Mouse (Mus musculus): Measurements from ENCODE around the gene 1110059E24Rik. TPM values are rescaled to one million over a fixed set of nuclear protein-coding genes. Genes with fewer than 3 reads are reported as not detected.

1110059E24Rik gene
- total and polyA plus RNA-seq, 3 experiments: 4.6 to 11.0 (median 10.5) TPM

DNA sequence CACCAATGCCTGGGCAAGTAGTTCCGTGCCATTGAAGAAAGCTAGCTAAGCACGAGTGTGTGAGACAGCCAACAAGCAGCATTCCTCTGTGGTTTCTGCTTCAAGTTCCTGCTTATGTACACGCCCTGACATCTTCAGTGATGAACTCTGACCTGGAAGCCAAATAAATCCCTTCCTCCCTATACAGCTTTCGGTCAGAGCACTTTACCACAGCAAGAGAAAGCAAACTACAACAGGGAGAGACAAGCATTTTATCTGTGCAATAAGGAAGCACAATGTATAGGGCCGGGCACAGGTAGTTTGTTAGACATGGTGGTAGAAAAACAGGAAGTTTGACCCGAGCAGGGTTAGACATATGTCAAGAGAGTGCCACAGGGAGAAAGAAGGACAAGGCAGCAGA is 6.6 kb downstream of the 1110059E24Rik start:
- H3K36me3 ChIP-seq (ENCODE audit: control insufficient read depth, insufficient read depth, low read length): no peaks in the 10 kb centered on the region; the same call in 1 of the 2 replicates
- no peaks in the 10 kb centered on the region for H3K27me3 ChIP-seq (ENCODE audit: control insufficient read depth, insufficient read depth, low read length)
- TF ChIP-seq EP300 (IDR thresholded peaks at IDR 0.05; ENCODE audit: insufficient read depth, low read depth, low read length): no peak
- no peak for TF ChIP-seq CTCF (IDR thresholded peaks at IDR 0.05)
- no peak for TF ChIP-seq POLR2A (IDR thresholded peaks at IDR 0.05; ENCODE audit: insufficient read depth, low read depth, low read length)
- no peak overlapping the region for H3K9ac ChIP-seq (ENCODE audit: low read depth, low read length)
- no peak overlapping the region for H3K27ac ChIP-seq
- intact Hi-C loops (cut with DNase I): no loop called here
- no peak overlapping the region for H3K4me3 ChIP-seq
- peaks cover 15% of the 10 kb centered on the region for H3K79me2 ChIP-seq (replicated peaks; ENCODE audit: control insufficient read depth, insufficient read depth, low read length)
- WGBS: 66% methylated on average over 6 of the region's 6 CpGs
- H3K4me1 ChIP-seq (ENCODE audit: control insufficient read depth, insufficient read depth, low read length): peaks cover 3% of the 10 kb centered on the region; the same call in 1 of the 2 replicates
- DNase-seq: no peak

GRCm38 (mm10) chr19:21645301-21645700 is 7.5 kb downstream of the 1110059E24Rik start:
- H3K4me1 ChIP-seq (ENCODE audit: control insufficient read depth, insufficient read depth, low read length): peaks cover 3% of the 10 kb centered on the region; the same call in 1 of the 2 replicates
- H3K9ac ChIP-seq (ENCODE audit: low read depth, low read length): no peak overlapping the region
- TF ChIP-seq POLR2A (IDR thresholded peaks at IDR 0.05; ENCODE audit: insufficient read depth, low read depth, low read length) (no peak), CTCF (IDR thresholded peaks at IDR 0.05) (no peak)
- peaks cover 11% of the 10 kb centered on the region for H3K79me2 ChIP-seq (replicated peaks; ENCODE audit: control insufficient read depth, insufficient read depth, low read length)
- 83% methylated on average over 4 of the region's 4 CpGs for WGBS
- H3K4me3 ChIP-seq: no peak overlapping the region
- intact Hi-C loops (cut with DNase I): no loop called here
- DNase-seq: no peak
- H3K27ac ChIP-seq: no peak overlapping the region
- H3K36me3 ChIP-seq (ENCODE audit: control insufficient read depth, insufficient read depth, low read length): no peaks in the 10 kb centered on the region
- H3K27me3 ChIP-seq (ENCODE audit: control insufficient read depth, insufficient read depth, low read length): no peaks in the 10 kb centered on the region

- WGBS: 56% methylated on average over 1 of the region's 1 CpGs
- intact Hi-C loops (cut with DNase I): no loop called here
- TF ChIP-seq POLR2A (IDR thresholded peaks at IDR 0.05; ENCODE audit: insufficient read depth, low read depth, low read length) (no peak), EP300 (IDR thresholded peaks at IDR 0.05; ENCODE audit: insufficient read depth, low read depth, low read length) (no peak), CTCF (IDR thresholded peaks at IDR 0.05) (no peak)
- DNase-seq: no peak
- peaks cover 3% of the 10 kb centered on the region for H3K4me1 ChIP-seq (ENCODE audit: control insufficient read depth, insufficient read depth, low read length)
- H3K27ac ChIP-seq: no peak overlapping the region; the same call in 1 of the 2 replicates
- no peak overlapping the region for H3K4me3 ChIP-seq
- H3K36me3 ChIP-seq (ENCODE audit: control insufficient read depth, insufficient read depth, low read length): no peaks in the 10 kb centered on the region
- H3K9ac ChIP-seq (ENCODE audit: low read depth, low read length): no peak overlapping the region
- no peaks in the 10 kb centered on the region for H3K27me3 ChIP-seq (ENCODE audit: control insufficient read depth, insufficient read depth, low read length)
- peaks cover 15% of the 10 kb centered on the region for H3K79me2 ChIP-seq (replicated peaks; ENCODE audit: control insufficient read depth, insufficient read depth, low read length)
Observed at GRCm38 (mm10) chr19:21643935-21644334, 8.8 kb downstream of the 1110059E24Rik start.

DNA sequence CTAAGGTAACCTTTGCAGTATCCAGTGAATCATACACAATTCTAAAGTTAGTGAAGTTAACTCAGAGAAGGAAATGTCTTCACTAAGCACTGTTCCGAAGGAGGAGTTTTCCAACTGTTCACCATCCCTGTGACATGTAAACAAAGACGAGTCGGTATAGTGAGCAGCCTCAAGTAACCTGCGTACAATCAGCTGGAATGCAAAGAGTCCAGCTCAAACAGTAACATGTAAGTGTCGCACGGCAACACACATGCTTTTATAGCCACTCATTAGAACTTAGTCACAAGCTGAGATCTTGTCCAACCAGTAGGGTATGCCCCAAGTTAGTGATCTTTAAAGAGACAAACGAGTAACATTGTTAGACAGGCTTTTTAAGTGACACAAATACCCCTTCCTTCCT is 15.1 kb downstream of the 1110059E24Rik start:
- TF ChIP-seq POLR2A (IDR thresholded peaks at IDR 0.05; ENCODE audit: insufficient read depth, low read depth, low read length) (no peak), EP300 (IDR thresholded peaks at IDR 0.05; ENCODE audit: insufficient read depth, low read depth, low read length) (no peak), CTCF (IDR thresholded peaks at IDR 0.05) (no peak)
- Histone ChIP-seq H3K27me3 (ENCODE audit: control insufficient read depth, insufficient read depth, low read length) (no peaks in the 10 kb centered on the region), H3K4me3 (no peak overlapping the region), H3K4me1 (ENCODE audit: control insufficient read depth, insufficient read depth, low read length) (peaks cover 3% of the 10 kb centered on the region; the same call in 1 of the 2 replicates), H3K27ac (no peak overlapping the region), H3K36me3 (ENCODE audit: control insufficient read depth, insufficient read depth, low read length) (no peaks in the 10 kb centered on the region), H3K9ac (ENCODE audit: low read depth, low read length) (no peak overlapping the region), H3K79me2 (replicated peaks; ENCODE audit: control insufficient read depth, insufficient read depth, low read length) (peaks cover 7% of the 10 kb centered on the region)
- DNase-seq: no peak
- intact Hi-C loops (cut with DNase I): no loop called here
- 79% methylated on average over 7 of the region's 7 CpGs for WGBS

DNA sequence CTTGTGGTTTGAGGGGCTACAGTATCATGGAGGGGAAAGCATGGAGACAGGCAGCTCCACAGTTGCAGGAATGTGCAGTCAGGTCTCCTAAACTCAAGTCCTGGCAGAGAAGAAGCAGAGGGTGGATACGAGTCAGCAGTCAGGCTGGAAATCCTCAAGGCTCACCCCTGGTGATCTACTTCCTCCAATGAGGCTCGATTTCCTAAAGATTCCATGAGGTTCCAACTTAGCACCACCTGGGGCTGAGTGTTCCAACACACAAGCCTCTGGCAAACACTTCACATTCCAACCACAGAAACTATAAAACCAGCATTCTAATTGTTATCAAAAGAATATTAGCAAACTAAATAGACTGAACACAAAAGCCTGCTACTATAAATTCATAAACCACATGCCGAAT is 15.9 kb downstream of the 1110059E24Rik start:
- WGBS: 51% methylated on average over 3 of the region's 3 CpGs
- Histone ChIP-seq H3K4me1 (ENCODE audit: control insufficient read depth, insufficient read depth, low read length) (peaks cover 3% of the 10 kb centered on the region; the same call in 1 of the 2 replicates), H3K4me3 (no peak overlapping the region), H3K79me2 (replicated peaks; ENCODE audit: control insufficient read depth, insufficient read depth, low read length) (peaks cover 7% of the 10 kb centered on the region), H3K36me3 (ENCODE audit: control insufficient read depth, insufficient read depth, low read length) (no peaks in the 10 kb centered on the region), H3K27me3 (ENCODE audit: control insufficient read depth, insufficient read depth, low read length) (no peaks in the 10 kb centered on the region), H3K27ac (no peak overlapping the region), H3K9ac (ENCODE audit: low read depth, low read length) (no peak overlapping the region)
- intact Hi-C loops (cut with DNase I): no loop called here
- no peak for DNase-seq
- TF ChIP-seq POLR2A (IDR thresholded peaks at IDR 0.05; ENCODE audit: insufficient read depth, low read depth, low read length) (no peak), CTCF (IDR thresholded peaks at IDR 0.05) (no peak), EP300 (IDR thresholded peaks at IDR 0.05; ENCODE audit: insufficient read depth, low read depth, low read length) (no peak)

GRCm38 (mm10) chr19:21635406-21635805 is 17.4 kb downstream of the 1110059E24Rik start:
- H3K27ac ChIP-seq: no peak overlapping the region
- no peak overlapping the region for H3K4me3 ChIP-seq
- no peak for DNase-seq
- H3K79me2 ChIP-seq (replicated peaks; ENCODE audit: control insufficient read depth, insufficient read depth, low read length): peaks cover 8% of the 10 kb centered on the region; the same call in 1 of the 2 replicates
- TF ChIP-seq POLR2A (IDR thresholded peaks at IDR 0.05; ENCODE audit: insufficient read depth, low read depth, low read length) (no peak), EP300 (IDR thresholded peaks at IDR 0.05; ENCODE audit: insufficient read depth, low read depth, low read length) (no peak), CTCF (IDR thresholded peaks at IDR 0.05) (no peak)
- peaks cover 3% of the 10 kb centered on the region for H3K36me3 ChIP-seq (ENCODE audit: control insufficient read depth, insufficient read depth, low read length)
- H3K9ac ChIP-seq (ENCODE audit: low read depth, low read length): no peak overlapping the region
- intact Hi-C loops (cut with DNase I): no loop called here
- no peaks in the 10 kb centered on the region for H3K27me3 ChIP-seq (ENCODE audit: control insufficient read depth, insufficient read depth, low read length)
- H3K4me1 ChIP-seq (ENCODE audit: control insufficient read depth, insufficient read depth, low read length): peaks cover 8% of the 10 kb centered on the region
- 79% methylated on average over 2 of the region's 2 CpGs for WGBS
